Mouse (Mus musculus) heart, embryonic 15.5 days (tissue): ENCODE data around the gene Galnt5. TPM values are rescaled to one million over a fixed set of nuclear protein-coding genes. Genes with fewer than 3 reads are reported as not detected.

Source experiments
- ATAC-seq: fragments of 200-750 bp; cut with Nextera tagmentation; replicated peaks from 2 replicates; pipeline ENCODE4 v1.8.0; 2017; ENCODE audit warnings: low read depth, moderate TSS enrichment; ENCODE audit not compliant: insufficient number of reproducible peaks, insufficient read depth, low FRiP score
- H3K27ac ChIP-seq: fragments of 300-500 bp; sonication (generic); 2 replicates; pipeline ENCODE4 v1.5.1; 2015; ENCODE audit warnings: mild to moderate bottlenecking, inconsistent platforms
- H3K27me3 ChIP-seq: fragments of 300-500 bp; sonication (generic); 2 replicates; pipeline ENCODE4 v1.6.1; 2015; ENCODE audit warnings: inconsistent platforms
- H3K36me3 ChIP-seq: fragments of 300-500 bp; sonication (generic); 2 replicates; pipeline ENCODE4 v1.6.1; 2015; ENCODE audit warnings: mild to moderate bottlenecking, inconsistent platforms
- H3K4me1 ChIP-seq: fragments of 300-500 bp; sonication (generic); replicated peaks from 2 replicates; pipeline ENCODE4 v1.6.1; 2015; ENCODE audit warnings: inconsistent platforms
- H3K4me2 ChIP-seq: fragments of 300-500 bp; sonication (generic); 2 replicates; pipeline ENCODE4 v1.6.1; 2015; ENCODE audit warnings: inconsistent platforms, mild to moderate bottlenecking, moderate library complexity
- H3K4me3 ChIP-seq: fragments of 300-500 bp; sonication (generic); 2 replicates; pipeline ENCODE4 v1.5.1; 2015; ENCODE audit warnings: mild to moderate bottlenecking, inconsistent platforms
- H3K9ac ChIP-seq: fragments of 300-500 bp; sonication (generic); 2 replicates; pipeline ENCODE4 v1.6.1; 2015; ENCODE audit warnings: mild to moderate bottlenecking, inconsistent platforms
- H3K9me3 ChIP-seq: fragments of 300-500 bp; sonication (generic); replicated peaks from 2 replicates; pipeline ENCODE4 v1.6.1; 2016; ENCODE audit warnings: inconsistent platforms
- WGBS: fragments of 180-500 bp; shearing (Covaris S2); methylation state at CpG from one replicate; pipeline ENCODE4 v1.1.7; 2015; ENCODE audit warnings: mixed read lengths; 5-methylcytosine and 5-hydroxymethylcytosine counted together
- polyA plus RNA-seq: library from polyadenylated mRNA; unstranded; fragments of >200 nt; fragmentation: Nextera tagmentation; extraction: Ambion mirVana; gene quantifications from 2 replicates; pipeline ENCODE4 v1.2.1, GENCODE M21; 2015

The Galnt5 gene
- polyA plus RNA-seq, 1 experiment from 2014 or later: 0.76 TPM

- Histone ChIP-seq H3K9ac (no peak overlapping the region), H3K27ac (no peak overlapping the region), H3K9me3 (no peaks in the 10 kb centered on the region), H3K4me2 (no peak overlapping the region), H3K27me3 (no peaks in the 10 kb centered on the region), H3K4me3 (no peak overlapping the region), H3K36me3 (no peaks in the 10 kb centered on the region), H3K4me1 (no peaks in the 10 kb centered on the region)
- WGBS: 56% methylated on average over 2 of the region's 2 CpGs
- ATAC-seq: no peak
Observed at GRCm38 (mm10) chr2:58036926-58037325, 39.2 kb downstream of the Galnt5 start.

- H3K9me3 ChIP-seq: no peaks in the 10 kb centered on the region
- ATAC-seq: no peak
- no peak overlapping the region for H3K4me2 ChIP-seq
- H3K36me3 ChIP-seq: no peaks in the 10 kb centered on the region
- 48% methylated on average over 7 of the region's 7 CpGs for WGBS
- H3K4me3 ChIP-seq: no peak overlapping the region
- H3K9ac ChIP-seq: no peak overlapping the region
- no peak overlapping the region for H3K27ac ChIP-seq
- H3K27me3 ChIP-seq: no peaks in the 10 kb centered on the region
- H3K4me1 ChIP-seq: no peaks in the 10 kb centered on the region
Observed at GRCm38 (mm10) chr2:58041867-58042266, 44.2 kb downstream of the Galnt5 start.

GRCm38 (mm10) chr2:58052821-58053581 is 55.3 kb downstream of the Galnt5 start, which contains the start of gene Ermn:
Gene Ermn (minus strand): TSS chr2:58052864.
- Histone ChIP-seq H3K27ac (no peak within 1 kb of the TSS), H3K36me3 (no peaks in the 10 kb centered on the region), H3K27me3 (no peaks in the 10 kb centered on the region), H3K9me3 (no peaks in the 10 kb centered on the region), H3K4me2 (no peak within 1 kb of the TSS), H3K4me1 (no peaks in the 10 kb centered on the region), H3K4me3 (no peak within 1 kb of the TSS), H3K9ac (no peak within 1 kb of the TSS)
- 57% methylated on average over 7 of the region's 7 CpGs for WGBS
- no peak for ATAC-seq

- Histone ChIP-seq H3K9me3 (no peaks in the 10 kb centered on the region), H3K27me3 (no peaks in the 10 kb centered on the region), H3K4me3 (no peak overlapping the region), H3K4me1 (no peaks in the 10 kb centered on the region), H3K36me3 (no peaks in the 10 kb centered on the region), H3K27ac (no peak overlapping the region), H3K4me2 (no peak overlapping the region), H3K9ac (no peak overlapping the region)
- no peak for ATAC-seq
Observed at GRCm38 (mm10) chr2:58055383-58055782, 57.7 kb downstream of the Galnt5 start.

- no peaks in the 10 kb centered on the region for H3K9me3 ChIP-seq
- no peak overlapping the region for H3K9ac ChIP-seq
- no peaks in the 10 kb centered on the region for H3K36me3 ChIP-seq
- H3K4me3 ChIP-seq: no peak overlapping the region
- H3K4me1 ChIP-seq: no peaks in the 10 kb centered on the region
- H3K27ac ChIP-seq: no peak overlapping the region
- ATAC-seq: no peak
- H3K4me2 ChIP-seq: no peak overlapping the region
- H3K27me3 ChIP-seq: no peaks in the 10 kb centered on the region
- 16% methylated on average over 1 of the region's 1 CpGs for WGBS
Observed at GRCm38 (mm10) chr2:58079849-58080248, 82.2 kb downstream of the Galnt5 start.

GRCm38 (mm10) chr2:58086420-58086819 is 88.7 kb downstream of the Galnt5 start:
- Histone ChIP-seq H3K36me3 (no peaks in the 10 kb centered on the region), H3K9me3 (no peaks in the 10 kb centered on the region), H3K27me3 (no peaks in the 10 kb centered on the region), H3K27ac (no peak overlapping the region), H3K4me1 (no peaks in the 10 kb centered on the region), H3K4me2 (no peak overlapping the region), H3K4me3 (no peak overlapping the region), H3K9ac (no peak overlapping the region)
- 73% methylated on average over 1 of the region's 1 CpGs for WGBS
- ATAC-seq: no peak

DNA sequence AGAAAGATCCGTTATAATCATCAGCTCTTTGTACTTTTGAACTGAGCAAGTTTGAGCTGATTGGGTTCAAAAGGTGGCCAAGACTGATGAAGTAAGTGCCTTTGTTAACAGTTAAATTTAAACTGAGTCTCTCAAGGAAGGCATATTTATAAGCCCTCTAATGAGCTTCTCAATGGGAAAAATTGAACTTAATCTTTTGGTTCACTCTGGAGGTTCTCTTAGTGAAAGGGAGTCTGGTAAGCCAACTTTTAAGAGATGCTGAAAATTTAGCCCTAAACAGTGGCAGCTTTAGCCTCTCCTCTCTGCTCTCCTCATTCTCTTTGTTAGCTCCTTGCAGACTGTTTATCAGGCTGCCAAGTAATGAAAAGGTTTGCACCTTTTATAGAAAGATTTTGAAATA is 97.1 kb downstream of the Galnt5 start:
- no peaks in the 10 kb centered on the region for H3K4me1 ChIP-seq
- H3K9me3 ChIP-seq: no peaks in the 10 kb centered on the region
- H3K9ac ChIP-seq: no peak overlapping the region
- WGBS: 79% methylated on average over 1 of the region's 1 CpGs
- H3K36me3 ChIP-seq: no peaks in the 10 kb centered on the region
- no peak overlapping the region for H3K4me3 ChIP-seq
- no peaks in the 10 kb centered on the region for H3K27me3 ChIP-seq
- ATAC-seq: no peak
- no peak overlapping the region for H3K4me2 ChIP-seq
- no peak overlapping the region for H3K27ac ChIP-seq

Other genes starting within 250 kb of the Galnt5 start
- not detected in 2 replicates for gene Ermn, start 55.0 kb downstream of the Galnt5 start, polyA plus RNA-seq
- 1.5 and 3.4 TPM in 2 replicates for gene Cytip, start 197.6 kb downstream of the Galnt5 start, polyA plus RNA-seq